Mouse (Mus musculus) central nervous system, embryonic 18 days (tissue): ENCODE results near the gene Rabggta. TPM values are rescaled to one million over a fixed set of nuclear protein-coding genes. Genes with fewer than 3 reads are reported as not detected.

Experiments
- polyA plus RNA-seq: library from polyadenylated mRNA; depleted of rRNA; stranded (reverse); fragments of >200 nt; gene quantifications from 2 replicates; pipeline ENCODE4 v1.2.3, GENCODE M21; 2012; rRNA removed

The Rabggta gene
- 70.1 and 73.0 TPM in 2 replicates for polyA plus RNA-seq

DNA sequence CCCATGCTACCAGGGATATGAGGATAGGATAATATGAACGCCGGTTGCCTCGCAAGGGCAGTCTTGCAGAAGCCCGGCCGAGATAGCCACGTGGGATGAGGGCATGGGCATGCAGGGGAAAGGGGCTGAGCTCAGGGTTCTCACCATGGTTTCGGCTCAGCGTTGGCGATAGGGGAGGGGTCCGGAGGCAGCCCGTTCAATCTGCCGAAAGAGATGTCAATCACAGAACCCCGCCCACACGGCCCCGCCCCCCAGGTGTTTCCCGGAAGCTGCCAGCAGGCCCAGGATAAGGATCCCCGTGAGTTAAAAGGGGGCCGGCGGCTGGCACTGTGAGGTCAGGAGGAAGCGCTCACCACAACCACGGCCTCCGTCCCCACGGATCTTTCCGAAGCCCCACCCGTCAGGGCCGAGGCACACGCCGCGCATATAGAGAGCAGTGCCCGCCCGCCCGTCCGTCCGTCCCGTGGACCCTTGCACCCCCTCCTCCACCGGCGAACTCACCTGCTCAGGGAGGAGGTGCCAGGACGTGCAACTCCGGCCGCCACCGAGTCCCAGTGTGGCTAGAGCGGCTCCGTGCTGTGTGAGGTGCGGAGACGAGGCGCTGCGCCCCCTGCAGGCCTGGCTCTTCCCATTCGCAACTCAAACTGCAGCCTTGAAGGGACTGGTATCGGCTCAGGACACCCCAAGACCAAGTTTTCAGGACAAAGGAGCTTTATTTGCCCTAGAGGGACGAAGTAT, at the start of gene Rabggta:
TSS of gene Rabggta (minus strand) at position 564 of the 738 bp plus-strand sequence.

DNA sequence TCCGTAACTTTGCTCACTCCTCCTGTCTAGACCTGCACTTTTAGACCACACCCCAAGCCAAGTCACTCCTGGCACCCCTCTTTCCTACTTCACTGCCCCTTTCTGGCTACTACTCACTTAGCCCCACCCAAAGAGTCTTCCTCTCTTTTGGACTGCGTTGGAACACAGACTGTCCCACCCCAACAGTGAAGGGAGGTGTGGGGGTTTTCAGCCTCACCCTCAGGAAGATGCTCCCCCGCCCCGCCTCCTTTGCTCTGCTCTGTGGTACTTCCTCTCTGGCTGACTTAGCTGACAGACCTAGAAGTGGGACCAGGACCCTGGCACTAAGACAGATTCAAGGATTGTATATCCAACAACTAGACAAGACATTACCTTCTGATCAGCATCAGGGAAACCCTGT, 43.6 kb upstream of the Rabggta start, which contains the start of gene Ltb4r1:
TSS of gene Ltb4r1 (plus strand) at position 267 of the 400 bp plus-strand sequence.

DNA sequence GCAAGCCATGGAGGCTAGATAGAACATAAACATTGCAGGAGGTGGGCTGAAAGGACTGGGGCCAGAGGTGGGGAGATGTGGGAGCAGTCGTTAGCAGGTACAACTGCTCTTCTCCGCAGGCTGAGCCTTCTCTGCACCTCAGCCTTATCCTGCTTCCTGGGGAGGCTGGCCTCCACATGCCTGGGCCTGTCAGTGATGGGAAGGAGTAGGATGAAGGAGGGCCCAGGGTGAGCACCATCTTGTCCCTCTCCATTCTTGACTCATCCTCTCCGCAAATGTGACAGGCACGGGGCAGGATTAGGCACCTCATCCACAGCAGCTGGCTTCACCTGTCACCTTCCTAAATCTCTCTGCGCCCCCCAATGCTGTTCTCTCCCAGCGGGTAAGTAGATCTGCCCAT, 39.1 kb upstream of the Rabggta start, which contains the start of gene Ltb4r2:
TSS of gene Ltb4r2 (plus strand) at position 266 of the 400 bp plus-strand sequence.

DNA sequence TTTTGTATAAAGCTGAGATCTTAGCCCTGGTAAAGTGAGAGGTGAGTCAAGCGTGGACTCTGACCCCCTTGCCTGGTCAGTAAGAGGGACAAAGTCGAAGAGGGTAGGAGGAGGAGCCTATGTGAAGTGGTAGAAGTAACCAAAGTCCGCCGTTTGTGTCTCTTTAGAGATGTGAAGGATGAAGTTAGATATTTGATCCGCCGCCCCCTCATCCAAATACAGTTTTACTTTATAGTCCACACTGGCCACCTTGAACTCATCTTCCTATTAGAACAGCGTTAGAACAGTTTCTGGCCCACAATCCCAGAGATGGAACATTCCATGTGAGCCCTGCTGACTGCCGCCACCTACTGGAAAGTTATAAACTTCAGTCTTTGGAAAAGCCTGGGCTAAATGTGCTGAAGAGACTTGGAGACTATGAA, 36.3 kb upstream of the Rabggta start, which contains the start of gene Cideb:
TSS of gene Cideb (minus strand) at position 96 of the 422 bp plus-strand sequence.

DNA sequence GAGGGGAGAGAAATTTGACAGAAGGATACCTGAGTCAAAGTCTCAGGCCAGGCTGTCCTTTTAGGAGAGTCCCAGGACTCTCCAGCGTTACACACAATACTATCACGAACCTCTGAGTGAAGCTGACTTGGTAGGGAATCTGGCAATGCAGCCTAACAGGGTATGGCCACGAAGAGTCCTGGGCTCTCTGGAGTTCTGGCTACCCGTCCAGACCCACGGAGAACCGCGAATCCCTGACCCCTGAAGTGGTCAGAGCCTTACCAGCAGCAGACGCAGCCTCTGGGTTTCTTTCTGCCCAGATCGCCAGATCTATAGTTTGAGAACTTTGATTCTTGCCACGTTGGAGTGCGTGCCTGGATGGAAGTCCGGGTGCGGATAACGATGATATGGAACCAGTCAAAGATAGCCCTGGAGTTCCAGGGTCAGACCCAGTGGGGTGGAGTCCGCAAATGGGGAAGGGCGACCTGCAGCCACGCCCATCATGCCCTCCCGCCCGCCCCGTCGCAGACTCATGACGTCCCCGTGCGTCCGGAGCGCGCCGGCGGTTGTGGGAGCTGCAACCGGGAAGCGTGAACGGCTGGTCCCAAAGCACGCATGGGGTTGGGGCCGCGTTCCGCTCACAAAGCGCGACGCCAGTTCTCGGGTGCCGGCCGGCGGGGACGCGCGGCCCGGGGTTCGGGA, 23.3 kb upstream of the Rabggta start, which contains the start of the genes Dhrs1 and Nop9:
TSS of gene Dhrs1 (minus strand) at position 511 of the 681 bp plus-strand sequence.
TSS of gene Nop9 (plus strand) at position 514 of the 681 bp plus-strand sequence.

DNA sequence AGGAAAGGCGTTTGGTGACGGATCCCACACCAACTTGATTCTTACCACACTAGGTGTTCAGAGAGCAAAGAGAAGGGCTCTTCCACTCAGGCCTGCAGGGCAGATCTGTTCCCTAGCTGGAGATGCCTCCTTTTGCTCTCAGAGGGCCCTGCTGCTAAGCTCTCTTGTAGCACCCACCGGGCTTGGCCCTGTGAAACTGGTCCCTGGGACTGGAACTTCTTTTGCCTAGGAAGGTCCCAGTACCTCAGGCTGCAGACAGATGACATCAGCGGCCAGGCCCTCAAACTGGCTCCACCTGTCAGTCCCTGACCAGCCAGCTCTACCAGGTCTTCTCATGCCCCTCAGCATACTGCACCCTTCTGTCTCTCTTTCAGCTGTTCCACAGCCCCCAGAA, 8.3 kb downstream of the Rabggta start, which contains the start of gene Tgm1:
TSS of gene Tgm1 (minus strand) at position 198 of the 394 bp plus-strand sequence.

DNA sequence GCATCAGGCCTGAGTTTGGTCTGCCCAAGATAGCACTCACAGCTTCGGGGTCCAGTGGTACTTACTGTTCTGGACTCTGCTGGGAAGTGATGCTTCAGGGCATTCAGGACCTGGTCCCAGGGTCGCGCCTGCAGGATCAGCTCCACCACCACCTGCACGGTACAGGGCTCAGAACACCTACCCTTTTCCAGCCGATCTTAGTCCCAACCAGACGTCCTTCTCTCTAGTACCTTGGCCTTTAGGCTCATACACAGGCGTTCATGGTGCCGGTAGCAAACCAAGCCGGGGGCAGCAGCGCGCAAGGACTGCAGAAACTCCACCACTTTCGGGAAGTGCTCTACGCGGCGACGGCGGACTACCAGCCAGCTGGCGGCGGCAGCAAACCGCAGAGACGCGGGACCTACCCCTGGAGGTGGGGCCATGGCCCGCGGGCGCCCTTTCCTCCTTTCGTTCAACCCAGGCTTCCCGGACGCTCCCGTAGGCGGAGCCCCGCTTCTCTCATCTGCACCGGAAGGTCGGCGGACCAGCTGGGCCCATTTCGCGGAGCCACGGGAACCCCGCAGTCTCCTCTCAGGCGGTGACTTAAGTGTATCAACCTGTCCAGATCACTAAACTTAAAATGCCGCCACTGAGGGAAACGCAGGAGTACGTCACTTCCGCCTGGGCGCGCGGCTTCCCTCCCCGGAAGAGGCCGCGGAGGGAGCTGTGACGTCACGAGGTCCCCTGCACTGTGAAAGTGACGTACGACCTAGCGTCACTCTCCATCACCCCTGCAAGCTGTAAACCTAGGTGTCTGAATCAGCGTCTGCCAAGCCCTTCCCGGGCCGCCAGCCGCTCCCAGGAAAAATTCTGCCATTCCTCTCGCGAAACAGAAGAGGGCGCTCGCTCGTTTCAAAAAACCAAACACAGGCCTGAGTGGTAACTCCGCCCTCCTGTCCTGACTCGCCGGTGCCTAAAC, 40.6 kb downstream of the Rabggta start, which contains the start of gene Tinf2:
TSS of gene Tinf2 (minus strand) at position 661 of the 958 bp plus-strand sequence.

DNA sequence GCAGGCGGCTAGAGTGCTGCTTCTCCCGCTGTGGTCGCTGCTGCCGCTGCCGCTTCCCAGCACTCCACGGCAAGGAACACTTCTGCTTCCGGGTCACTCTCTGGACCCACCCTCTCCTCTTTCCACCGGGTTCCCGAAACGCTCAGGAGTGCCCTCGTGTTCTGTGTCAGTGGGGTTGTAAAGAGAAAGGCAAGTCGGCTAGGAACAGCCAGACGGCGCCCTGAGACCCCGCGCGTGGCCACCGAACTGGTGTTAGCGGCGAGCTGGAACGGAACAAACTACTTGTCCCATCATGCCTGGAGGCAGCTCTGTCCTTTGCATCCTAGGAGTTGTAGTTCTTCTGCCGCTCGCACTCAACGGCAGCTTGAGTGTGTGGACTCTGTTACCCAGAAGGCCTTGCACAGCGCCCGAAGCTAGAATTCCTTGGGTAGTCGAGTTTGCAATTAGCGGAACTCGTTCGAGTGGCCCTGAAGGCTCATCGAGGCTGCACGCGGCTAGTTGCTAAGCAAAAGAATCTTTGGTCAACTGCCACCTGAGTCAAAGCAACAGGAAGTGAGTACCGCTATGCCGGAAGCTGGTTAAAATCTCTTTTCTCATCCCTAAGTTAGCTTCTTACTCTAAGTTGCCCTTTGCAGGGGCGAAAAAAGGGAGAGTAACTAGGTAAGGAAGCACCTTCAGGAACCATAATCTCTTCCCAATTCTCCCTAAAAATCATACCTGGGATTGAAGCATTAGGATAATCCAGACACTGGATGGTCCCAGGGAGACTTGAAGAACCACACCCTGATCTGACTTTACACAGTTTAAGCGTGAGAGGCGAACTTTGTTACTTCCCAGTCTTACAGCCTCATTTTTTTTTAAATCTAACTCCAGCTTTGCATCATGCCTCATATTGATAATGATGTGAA, 50.0 kb downstream of the Rabggta start, which contains the start of the genes Gmpr2 and Nedd8:
TSS of gene Gmpr2 (plus strand) at position 109 of the 908 bp plus-strand sequence.
TSS of gene Nedd8 (minus strand) at position 292 of the 908 bp plus-strand sequence.

Other genes starting within 250 kb of the Rabggta start
- 14.6 and 15.1 TPM in 2 replicates for gene Dhrs4, start 243.5 kb downstream of the Rabggta start, polyA plus RNA-seq
- gene Carmil3, start 231.6 kb downstream of the Rabggta start, polyA plus RNA-seq: 237 and 240 TPM in 2 replicates
- 44.9 and 48.5 TPM in 2 replicates for gene Cpne6, start 211.8 kb downstream of the Rabggta start, polyA plus RNA-seq
- 0.96 and 1.5 TPM in 2 replicates for gene Nrl, start 197.3 kb downstream of the Rabggta start, polyA plus RNA-seq
- gene Pck2, start 182.0 kb downstream of the Rabggta start, polyA plus RNA-seq: 22.0 and 24.8 TPM in 2 replicates
- gene Dcaf11, start 162.3 kb downstream of the Rabggta start, polyA plus RNA-seq: 98.1 and 109 TPM in 2 replicates
- 0.59 TPM in 1 of 2 replicates, not detected in the other for gene A730061H03Rik, start 161.9 kb downstream of the Rabggta start, polyA plus RNA-seq
- 0.08 and 2.9 TPM in 2 replicates for gene Fitm1, start 146.6 kb downstream of the Rabggta start, polyA plus RNA-seq
- 138 and 140 TPM in 2 replicates for gene Psme1, start 144.1 kb downstream of the Rabggta start, polyA plus RNA-seq
- 43.1 and 47.2 TPM in 2 replicates for gene Emc9, start 137.0 kb downstream of the Rabggta start, polyA plus RNA-seq
- 76.9 and 77.8 TPM in 2 replicates for gene Psme2, start 131.2 kb downstream of the Rabggta start, polyA plus RNA-seq
- gene Rnf31, start 130.6 kb downstream of the Rabggta start, polyA plus RNA-seq: 21.9 and 24.7 TPM in 2 replicates
- gene Irf9, start 118.7 kb downstream of the Rabggta start, polyA plus RNA-seq: 24.2 and 30.3 TPM in 2 replicates
- gene Rec8, start 104.2 kb downstream of the Rabggta start, polyA plus RNA-seq: 17.6 and 22.2 TPM in 2 replicates
- 202 and 205 TPM in 2 replicates for gene Ipo4, start 86.3 kb downstream of the Rabggta start, polyA plus RNA-seq
- 5.1 TPM in 2 replicates for gene Gm49378, start 84.4 kb downstream of the Rabggta start, polyA plus RNA-seq
- gene Tm9sf1, start 78.5 kb downstream of the Rabggta start, polyA plus RNA-seq: 35.5 and 36.6 TPM in 2 replicates
- gene Tssk4, start 72.1 kb downstream of the Rabggta start, polyA plus RNA-seq: 1.2 and 1.4 TPM in 2 replicates
- gene Mdp1, start 61.8 kb downstream of the Rabggta start, polyA plus RNA-seq: 49.7 and 51.7 TPM in 2 replicates
- gene Gmpr2, start 50.3 kb downstream of the Rabggta start, polyA plus RNA-seq: 39.3 and 44.8 TPM in 2 replicates
- gene Nedd8, start 50.1 kb downstream of the Rabggta start, polyA plus RNA-seq: 467 and 498 TPM in 2 replicates
- gene Tinf2, start 40.4 kb downstream of the Rabggta start, polyA plus RNA-seq: 19.4 and 19.8 TPM in 2 replicates
- gene Tgm1, start 8.3 kb downstream of the Rabggta start, polyA plus RNA-seq: 0.31 and 2.6 TPM in 2 replicates
- gene Dhrs1, start 23.4 kb upstream of the Rabggta start, polyA plus RNA-seq: 87.8 and 91.7 TPM in 2 replicates
- gene Nop9, start 23.4 kb upstream of the Rabggta start, polyA plus RNA-seq: 18.7 and 19.3 TPM in 2 replicates
- gene Cideb, start 36.2 kb upstream of the Rabggta start, polyA plus RNA-seq: 0.88 and 1.0 TPM in 2 replicates
- gene Ltb4r2, start 39.2 kb upstream of the Rabggta start, polyA plus RNA-seq: 0.35 and 0.48 TPM in 2 replicates
- 0.47 and 0.59 TPM in 2 replicates for gene Ltb4r1, start 43.7 kb upstream of the Rabggta start, polyA plus RNA-seq
- gene Adcy4, start 61.8 kb upstream of the Rabggta start, polyA plus RNA-seq: 2.7 and 3.0 TPM in 2 replicates
- 1.1 and 1.3 TPM in 2 replicates for gene Ripk3, start 66.6 kb upstream of the Rabggta start, polyA plus RNA-seq
- 9.2 and 11.3 TPM in 2 replicates for gene Nfatc4, start 100.9 kb upstream of the Rabggta start, polyA plus RNA-seq
- gene Nynrin, start 131.7 kb upstream of the Rabggta start, polyA plus RNA-seq: 11.6 and 11.8 TPM in 2 replicates
- 0.59 and 0.63 TPM in 2 replicates for gene Cbln3, start 162.1 kb upstream of the Rabggta start, polyA plus RNA-seq
- 12.2 and 12.4 TPM in 2 replicates for gene Khnyn, start 162.7 kb upstream of the Rabggta start, polyA plus RNA-seq
- gene Sdr39u1, start 178.0 kb upstream of the Rabggta start, polyA plus RNA-seq: 137 and 138 TPM in 2 replicates
- gene Cma1, start 222.4 kb upstream of the Rabggta start, polyA plus RNA-seq: 1.0 and 3.2 TPM in 2 replicates
- gene Cma2, start 228.7 kb upstream of the Rabggta start, polyA plus RNA-seq: not detected in 2 replicates